Comparison of ENCODE assay signal across 18 mouse cellular contexts in the genomic region with DNA sequence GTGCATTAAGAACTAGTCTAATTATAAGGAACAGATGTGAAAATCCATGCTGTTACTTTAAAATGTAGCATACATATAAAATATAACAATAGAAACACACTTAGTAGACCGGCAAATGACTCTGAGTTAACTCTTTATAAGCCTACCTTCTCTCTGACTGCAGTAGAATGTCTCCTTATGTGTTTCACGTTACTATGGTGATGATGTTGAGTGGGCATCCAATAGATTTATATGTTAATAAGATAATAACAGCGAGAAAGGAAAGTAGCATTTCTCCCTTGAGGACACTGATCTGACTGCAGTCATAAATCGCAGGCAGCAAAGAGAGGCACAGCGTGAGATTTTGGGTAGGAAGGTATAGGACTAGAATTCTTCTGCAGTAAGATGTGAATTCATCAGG.
DNase-seq lines count a peak whose midpoint lies in the region; ATAC-seq and TF ChIP-seq lines count a peak whose summit lies in the region.
"Had no signal": no experiment of that assay in that cellular context is flagged by ENCODE, and none has a peak within 500 bp of the region (broad histone marks: within the 10 kb centered on the region; RNA-seq: fewer than 3 reads in every experiment).

No protein-coding gene starts in this region.

- H3K27me3 ChIP-seq in hindbrain, embryonic 14.5 days (ENCODE audit: control insufficient read depth, insufficient read depth, low read length) = no peaks in the 10 kb centered on the region
- no peaks in the 10 kb centered on the region for H3K27me3 ChIP-seq in hindbrain, embryonic 10.5 days (ENCODE audit: insufficient read depth, poor library complexity, severe bottlenecking)
- H3K27me3 ChIP-seq in neural tube, embryonic 11.5 days (ENCODE audit: control insufficient read depth, insufficient read depth, low read length) = no peaks in the 10 kb centered on the region
- no peaks in the 10 kb centered on the region for H3K27me3 ChIP-seq in neural tube, embryonic 15.5 days (replicated peaks)
- H3K27me3 ChIP-seq: heart, embryonic 12.5 days; intestine, embryonic 15.5 days had no signal

- no peak for ATAC-seq in hindbrain, embryonic 14.5 days (ENCODE audit: low FRiP score)
- ATAC-seq in neural tube, embryonic 11.5 days (ENCODE audit: insufficient read depth, low FRiP score, low TSS enrichment) = peak; percentile 42; the same call in 1 of the 2 replicates
- peak; percentile 47 for ATAC-seq in neural tube, embryonic 15.5 days (ENCODE audit: low FRiP score)
- ATAC-seq: forebrain, embryonic 14.5 days; intestine, embryonic 15.5 days had no signal

- no peak for DNase-seq in hindbrain, embryonic 14.5 days (ENCODE audit: low spot score)
- DNase-seq in hindbrain, embryonic 10.5 days (ENCODE audit: low spot score) = no peak
- no peak for DNase-seq in neural tube, embryonic 11.5 days (ENCODE audit: low spot score)
- DNase-seq in neural tube, embryonic 10.5 days (ENCODE audit: extremely low spot score, low spot score) = no peak
- peak; percentile 47 for DNase-seq in mesoderm, embryonic 11.5 days (ENCODE audit: low read depth, low spot score)
- DNase-seq in embryo, embryonic 9.5 days (ENCODE audit: extremely low spot score) = no peak
- DNase-seq in lung, adult 2 months = no peak
- DNase-seq: adrenal gland, adult 2 months; adrenal gland, postnatal 25 days; cerebellum, adult 11 months; cerebellum, adult 8-10 months; cerebellum, postnatal 25 days; gastrocnemius, postnatal 14 days had no signal

- 26% methylated on average over 5 of the region's 5 CpGs for WGBS in hindbrain, embryonic 14.5 days
- 67% methylated on average over 5 of the region's 5 CpGs for WGBS in hindbrain, embryonic 10.5 days
- 46% methylated on average over 5 of the region's 5 CpGs for WGBS in neural tube, embryonic 11.5 days
- WGBS in neural tube, embryonic 15.5 days = 17% methylated on average over 5 of the region's 5 CpGs
- WGBS in lung, adult 2 months = 86% methylated on average over 5 of the region's 5 CpGs

- H3K4me3 ChIP-seq in hindbrain, embryonic 14.5 days (replicated peaks; ENCODE audit: low read length) = no peak overlapping the region
- H3K4me3 ChIP-seq in hindbrain, embryonic 10.5 days = no peak overlapping the region
- H3K4me3 ChIP-seq in neural tube, embryonic 11.5 days (ENCODE audit: low read depth, low read length) = no peak overlapping the region
- H3K4me3 ChIP-seq in neural tube, embryonic 15.5 days (replicated peaks) = no peak overlapping the region
- H3K4me3 ChIP-seq in lung, adult 2 months (replicated peaks; ENCODE audit: extremely low read depth, low read depth, low read length) = no peak overlapping the region
- H3K4me3 ChIP-seq: embryonic facial prominence, embryonic 10.5 days; heart, embryonic 12.5 days; intestine, embryonic 15.5 days had no signal

- no peak for TF ChIP-seq CTCF in lung, adult 2 months (IDR thresholded peaks at IDR 0.05; ENCODE audit: insufficient read depth, low read length)

- peak overlapping the region; percentile 38; the same call in 1 of the 2 replicates for H3K27ac ChIP-seq in hindbrain, embryonic 14.5 days
- no peak overlapping the region for H3K27ac ChIP-seq in hindbrain, embryonic 10.5 days
- no peak overlapping the region for H3K27ac ChIP-seq in neural tube, embryonic 11.5 days (ENCODE audit: low read depth, low read length)
- no peak overlapping the region for H3K27ac ChIP-seq in neural tube, embryonic 15.5 days (replicated peaks)
- H3K27ac ChIP-seq: embryonic facial prominence, embryonic 10.5 days had no signal

- H3K4me2 ChIP-seq in hindbrain, embryonic 14.5 days (replicated peaks) = no peak overlapping the region
- no peak overlapping the region for H3K4me2 ChIP-seq in neural tube, embryonic 11.5 days (ENCODE audit: low read depth)
- H3K4me2 ChIP-seq in neural tube, embryonic 15.5 days = no peak overlapping the region
- H3K4me2 ChIP-seq: heart, embryonic 12.5 days; intestine, embryonic 15.5 days had no signal

- peaks cover 18% of the 10 kb centered on the region for H3K4me1 ChIP-seq in hindbrain, embryonic 14.5 days (replicated peaks; ENCODE audit: control insufficient read depth, insufficient read depth, low read length)
- H3K4me1 ChIP-seq in hindbrain, embryonic 10.5 days (replicated peaks) = peaks cover 11% of the 10 kb centered on the region; the same call in 1 of the 2 replicates
- H3K4me1 ChIP-seq in neural tube, embryonic 11.5 days (ENCODE audit: control insufficient read depth, insufficient read depth, low read length) = peaks cover 12% of the 10 kb centered on the region; the same call in 1 of the 2 replicates
- peaks cover 23% of the 10 kb centered on the region for H3K4me1 ChIP-seq in neural tube, embryonic 15.5 days
- H3K4me1 ChIP-seq in lung, adult 2 months (ENCODE audit: control insufficient read depth, insufficient read depth, low read length) = no peaks in the 10 kb centered on the region
- H3K4me1 ChIP-seq: intestine, embryonic 15.5 days had no signal

- H3K36me3 ChIP-seq in hindbrain, embryonic 14.5 days (replicated peaks; ENCODE audit: control insufficient read depth, insufficient read depth) = no peaks in the 10 kb centered on the region
- no peaks in the 10 kb centered on the region for H3K36me3 ChIP-seq in hindbrain, embryonic 10.5 days
- no peaks in the 10 kb centered on the region for H3K36me3 ChIP-seq in neural tube, embryonic 11.5 days (ENCODE audit: control insufficient read depth, insufficient read depth, low read length)
- H3K36me3 ChIP-seq in neural tube, embryonic 15.5 days = no peaks in the 10 kb centered on the region
- H3K36me3 ChIP-seq: embryonic facial prominence, embryonic 10.5 days; heart, embryonic 12.5 days; intestine, embryonic 15.5 days had no signal

- H3K9me3 ChIP-seq in hindbrain, embryonic 14.5 days (ENCODE audit: control insufficient read depth, low read length) = no peaks in the 10 kb centered on the region
- no peaks in the 10 kb centered on the region for H3K9me3 ChIP-seq in hindbrain, embryonic 10.5 days
- H3K9me3 ChIP-seq in neural tube, embryonic 11.5 days (ENCODE audit: control insufficient read depth, low read length) = no peaks in the 10 kb centered on the region
- H3K9me3 ChIP-seq in neural tube, embryonic 15.5 days (replicated peaks) = no peaks in the 10 kb centered on the region
- H3K9me3 ChIP-seq: embryonic facial prominence, embryonic 10.5 days; heart, embryonic 12.5 days; intestine, embryonic 15.5 days had no signal

- TF ChIP-seq POLR2A in lung, adult 2 months (IDR thresholded peaks at IDR 0.05; ENCODE audit: borderline replicate concordance, extremely low read depth, low read depth, low read length) = no peak

- no peak overlapping the region for H3K9ac ChIP-seq in hindbrain, embryonic 14.5 days
- no peak overlapping the region for H3K9ac ChIP-seq in neural tube, embryonic 11.5 days (ENCODE audit: low read length)
- H3K9ac ChIP-seq in neural tube, embryonic 15.5 days (replicated peaks) = no peak overlapping the region
- H3K9ac ChIP-seq: heart, embryonic 12.5 days; intestine, embryonic 15.5 days had no signal
